Mouse (Mus musculus) embryo, embryonic 11.5 days (tissue): ENCODE results near the gene Lhx5.

Experiments
- DNase-seq: peaks from one replicate; pipeline ENCODE4 v3.0.0-alpha.2; 2012; ENCODE audit warnings: low read depth, low spot score

Lhx5 gene

GRCm38 (mm10) chr5:120465062-120465461 is 33.6 kb downstream of the Lhx5 start:
- no peak for DNase-seq

- no peak for DNase-seq
Measured at GRCm38 (mm10) chr5:120465860-120466259, 34.4 kb downstream of the Lhx5 start.

GRCm38 (mm10) chr5:120467026-120467425 is 35.5 kb downstream of the Lhx5 start:
- no peak for DNase-seq

- DNase-seq: no peak
Measured at GRCm38 (mm10) chr5:120468336-120468735, 36.8 kb downstream of the Lhx5 start.

GRCm38 (mm10) chr5:120468830-120469229 is 37.3 kb downstream of the Lhx5 start:
- DNase-seq: no peak

GRCm38 (mm10) chr5:120471538-120471937 is 40.0 kb downstream of the Lhx5 start:
- no peak for DNase-seq

GRCm38 (mm10) chr5:120472770-120473169 is 41.3 kb downstream of the Lhx5 start, which contains the start of gene Sdsl:
TSS of gene Sdsl (minus strand) at chr5:120472810.
- DNase-seq: no peak

GRCm38 (mm10) chr5:120473361-120473760 is 41.9 kb downstream of the Lhx5 start:
- no peak for DNase-seq

- no peak for DNase-seq
Measured at GRCm38 (mm10) chr5:120475861-120476260, 44.4 kb downstream of the Lhx5 start.

GRCm38 (mm10) chr5:120476296-120476695 is 44.8 kb downstream of the Lhx5 start, which contains the start of gene Sds:
TSS of gene Sds (plus strand) at chr5:120476526.
- no peak for DNase-seq

GRCm38 (mm10) chr5:120477993-120478392 is 46.5 kb downstream of the Lhx5 start:
- DNase-seq: no peak

- no peak for DNase-seq
Measured at GRCm38 (mm10) chr5:120479538-120479937, 48.0 kb downstream of the Lhx5 start.

GRCm38 (mm10) chr5:120481205-120481604 is 49.7 kb downstream of the Lhx5 start:
- DNase-seq: no peak

- no peak for DNase-seq
Measured at GRCm38 (mm10) chr5:120483399-120483798, 51.9 kb downstream of the Lhx5 start.

GRCm38 (mm10) chr5:120487844-120488243 is 56.3 kb downstream of the Lhx5 start:
- DNase-seq: no peak

- no peak for DNase-seq
Measured at GRCm38 (mm10) chr5:120490679-120491192, 59.2 kb downstream of the Lhx5 start.
